Mouse (Mus musculus) brain, adult 10 weeks (tissue): Measurements from ENCODE around the gene Vmn1r13. TPM values are rescaled to one million over a fixed set of nuclear protein-coding genes. Genes with fewer than 3 reads are reported as not detected.

Experiments used
- polyA plus RNA-seq: library from polyadenylated mRNA; stranded (reverse); fragments of 350-450 nt; fragmentation: Illumina TruSeq; extraction: RNeasy Lipid Tissue Mini Kit (QIAGEN cat#74804); gene quantifications from one replicate; pipeline ENCODE4 v1.2.3, GENCODE M21; 2015; ENCODE audit warnings: low read depth, low replicate concordance

Gene Vmn1r13
- polyA plus RNA-seq: not detected

DNA sequence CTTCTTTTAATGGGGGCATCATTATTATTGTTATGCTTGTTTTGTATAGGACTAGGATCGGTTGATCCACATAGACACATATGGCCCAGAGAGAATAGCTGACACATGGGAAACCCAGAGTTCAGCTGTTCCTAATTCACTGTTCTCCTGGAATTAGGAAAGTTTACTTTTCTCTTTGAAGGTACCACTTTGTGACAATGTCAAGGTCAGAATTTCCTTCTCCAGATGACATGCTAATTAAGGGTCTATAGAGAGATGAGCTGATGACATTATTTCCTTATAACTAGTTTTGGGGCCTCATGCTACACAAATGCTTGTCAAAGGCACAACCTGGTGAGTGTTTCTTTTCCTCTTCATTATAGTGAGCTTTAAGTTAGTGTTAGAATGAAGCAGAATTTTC, at the start of gene Vmn1r13:
Gene Vmn1r13 (plus strand): TSS at position 301 of the 400 bp plus-strand sequence.

DNA sequence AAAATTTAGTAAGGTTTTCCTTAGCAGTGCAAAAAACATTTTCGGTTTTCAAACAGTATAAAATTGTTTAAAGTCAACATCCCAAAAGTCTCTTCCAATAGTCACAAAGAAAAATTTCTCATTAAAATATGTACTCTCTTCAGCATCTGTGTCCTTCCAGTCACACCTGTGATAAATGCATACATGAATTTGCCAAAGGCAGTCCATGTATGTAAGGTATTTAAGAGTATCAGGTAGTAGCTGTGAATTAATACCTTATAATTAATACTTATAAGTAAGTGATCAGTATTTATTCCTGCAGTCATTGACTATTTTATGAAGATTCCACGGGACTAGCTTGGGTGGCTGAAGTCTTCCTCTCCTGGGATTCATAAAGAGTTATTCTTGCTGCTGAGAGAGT, 46.5 kb upstream of the Vmn1r13 start, which contains the start of gene Vmn1r12:
Gene Vmn1r12 (plus strand): TSS at position 301 of the 400 bp plus-strand sequence.

DNA sequence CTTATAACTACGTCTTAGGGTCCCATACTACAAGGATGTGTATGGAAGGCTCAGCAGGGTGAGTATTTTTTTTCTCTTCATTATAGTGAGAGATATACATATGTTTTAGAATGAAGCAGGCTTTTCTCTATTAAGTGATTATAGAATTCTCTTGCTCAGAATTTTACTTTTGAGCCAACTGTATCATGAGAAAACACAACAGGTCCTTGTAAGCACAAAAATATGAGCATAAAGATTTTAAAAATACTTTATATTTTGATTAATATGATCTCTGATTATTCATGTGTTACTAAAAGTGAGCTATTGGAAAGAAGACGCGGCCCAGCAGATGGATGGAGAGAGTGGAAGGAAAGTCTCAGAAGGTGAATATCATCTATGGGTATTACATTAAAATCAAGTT, 28.3 kb downstream of the Vmn1r13 start, which contains the start of gene Vmn1r14:
Gene Vmn1r14 (plus strand): TSS at position 301 of the 400 bp plus-strand sequence.

DNA sequence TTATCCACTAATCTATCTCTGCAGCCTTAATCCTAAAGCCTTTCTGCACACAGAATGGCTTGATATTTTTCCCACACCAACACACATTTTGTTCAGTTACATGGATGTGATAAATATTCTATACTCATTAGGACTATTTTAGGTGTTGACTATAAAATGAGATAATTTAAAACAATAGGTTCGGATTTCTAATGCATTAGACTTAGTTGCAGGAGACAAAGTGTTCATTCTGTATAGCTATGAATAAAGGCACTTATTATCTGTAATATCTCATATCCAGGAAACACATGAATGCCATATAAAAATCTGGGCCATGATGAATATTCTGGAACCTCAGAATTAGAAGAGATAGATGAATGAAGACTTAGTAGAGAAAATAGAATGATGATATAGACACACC, 54.6 kb downstream of the Vmn1r13 start, which contains the start of gene Vmn1r15:
Gene Vmn1r15 (plus strand): TSS at position 301 of the 400 bp plus-strand sequence.

Other genes starting within 250 kb of the Vmn1r13 start
- gene Vmn1r5, start 233.0 kb upstream of the Vmn1r13 start, polyA plus RNA-seq: not detected
- not detected for gene Vmn1r6, start 206.0 kb upstream of the Vmn1r13 start, polyA plus RNA-seq
- gene Vmn1r7, start 178.0 kb upstream of the Vmn1r13 start, polyA plus RNA-seq: not detected
- not detected for gene Vmn1r8, start 171.0 kb upstream of the Vmn1r13 start, polyA plus RNA-seq
- gene Vmn1r9, start 136.5 kb upstream of the Vmn1r13 start, polyA plus RNA-seq: not detected
- gene Vmn1r10, start 93.8 kb upstream of the Vmn1r13 start, polyA plus RNA-seq: not detected
- not detected for gene Vmn1r11, start 69.8 kb upstream of the Vmn1r13 start, polyA plus RNA-seq
- gene Vmn1r12, start 46.4 kb upstream of the Vmn1r13 start, polyA plus RNA-seq: not detected
- not detected for gene Vmn1r14, start 28.4 kb downstream of the Vmn1r13 start, polyA plus RNA-seq
- not detected for gene Vmn1r15, start 54.7 kb downstream of the Vmn1r13 start, polyA plus RNA-seq
- gene Vmn1r16, start 126.2 kb downstream of the Vmn1r13 start, polyA plus RNA-seq: not detected
- gene Vmn1r17, start 160.4 kb downstream of the Vmn1r13 start, polyA plus RNA-seq: not detected
- gene Vmn1r18, start 192.5 kb downstream of the Vmn1r13 start, polyA plus RNA-seq: not detected
- not detected for gene Vmn1r19, start 200.5 kb downstream of the Vmn1r13 start, polyA plus RNA-seq
- gene Vmn1r20, start 225.6 kb downstream of the Vmn1r13 start, polyA plus RNA-seq: not detected